Mouse (Mus musculus) left cerebral cortex, adult 11 months (tissue): ENCODE measurements at regions not wholly inside any gene's neighbourhood (a gene's known extent, or its start where the extent isn't known, plus 50 kb on each side); places are given as distances from the start of the nearest gene placed in this dataset.

ENCODE experiments used
- DNase-seq: peaks from one replicate; pipeline ENCODE4 v3.0.0; 2022; ENCODE audit warnings: low spot score

DNA sequence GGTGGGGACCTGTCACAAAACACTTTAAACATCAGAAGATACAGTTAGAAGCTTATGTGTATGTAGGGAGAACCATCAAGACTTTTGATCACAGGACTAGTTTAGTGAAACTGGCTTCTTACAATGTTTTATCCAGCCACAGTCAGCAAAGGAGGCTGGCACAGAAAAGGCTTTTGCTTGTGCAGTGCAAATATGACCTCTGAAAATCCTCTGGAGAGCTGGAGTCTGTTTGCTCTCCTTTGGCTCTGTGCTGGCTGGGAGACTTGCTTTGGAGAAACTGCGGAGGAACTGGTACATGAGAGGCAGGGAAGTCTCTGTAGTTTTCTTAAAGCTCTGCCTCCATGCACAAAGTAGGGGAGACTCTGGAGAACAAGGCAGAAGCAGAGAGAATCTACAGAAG is 497.2 kb upstream of the Pdzrn3 start:
- DNase-seq: no peak

DNA sequence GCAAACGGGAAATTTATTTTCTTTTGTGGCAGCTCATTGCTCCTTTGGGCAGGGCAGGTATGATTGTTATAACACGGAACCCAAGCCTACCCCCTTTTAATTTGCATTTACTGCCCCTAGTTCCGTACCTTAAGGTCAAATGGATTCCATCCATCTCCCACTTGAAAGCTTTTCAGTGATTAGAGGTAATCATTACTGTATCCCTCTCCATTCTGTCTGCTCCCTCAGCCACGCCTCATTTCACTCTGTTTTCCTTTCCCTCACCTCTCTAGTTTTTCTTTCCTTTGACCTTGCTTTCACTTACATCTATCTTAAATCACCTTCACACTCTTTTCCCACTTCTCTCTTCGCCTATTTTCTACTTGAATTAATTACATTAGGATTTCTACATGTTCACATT is 481.2 kb upstream of the Pdzrn3 start:
- no peak for DNase-seq

DNA sequence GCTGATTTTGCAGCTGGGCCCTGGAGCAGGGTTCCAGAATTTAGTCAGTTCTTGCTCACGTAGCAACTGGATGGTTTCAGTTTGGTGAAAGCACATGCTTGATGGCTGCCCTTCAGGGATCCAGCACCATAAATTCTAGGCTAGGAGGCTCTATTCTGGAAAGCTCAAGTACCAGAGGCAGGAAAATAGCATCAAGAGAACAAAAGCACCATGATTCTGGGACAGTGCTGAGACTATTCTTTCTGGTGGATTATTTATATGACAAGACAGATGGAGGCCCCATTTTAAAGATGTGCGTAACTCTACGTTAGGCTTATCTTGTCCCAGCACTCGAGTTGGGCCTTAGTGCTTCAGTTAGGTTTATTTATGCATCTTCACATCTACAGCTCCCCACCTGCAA is 463.0 kb upstream of the Pdzrn3 start:
- no peak for DNase-seq

DNA sequence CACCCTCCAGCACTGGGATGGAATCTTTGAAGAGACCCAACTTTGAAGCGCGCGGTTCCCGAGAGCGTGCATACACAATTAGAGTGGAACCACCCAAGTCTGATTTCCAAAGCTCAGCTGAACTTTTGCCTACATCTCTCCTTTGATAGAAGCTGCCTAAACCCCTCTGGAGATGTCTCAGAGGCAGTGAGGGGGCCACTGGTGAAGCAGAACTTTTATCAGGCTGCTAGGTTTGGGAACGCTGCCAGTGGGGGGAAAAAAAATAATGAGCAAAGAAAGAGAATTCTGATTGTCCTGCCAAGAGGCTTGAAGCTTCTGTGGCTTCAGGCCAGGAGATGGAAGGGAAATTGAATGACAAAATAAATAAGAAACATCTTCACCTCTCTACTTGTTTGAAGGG is 459.9 kb upstream of the Pdzrn3 start:
- no peak for DNase-seq

DNA sequence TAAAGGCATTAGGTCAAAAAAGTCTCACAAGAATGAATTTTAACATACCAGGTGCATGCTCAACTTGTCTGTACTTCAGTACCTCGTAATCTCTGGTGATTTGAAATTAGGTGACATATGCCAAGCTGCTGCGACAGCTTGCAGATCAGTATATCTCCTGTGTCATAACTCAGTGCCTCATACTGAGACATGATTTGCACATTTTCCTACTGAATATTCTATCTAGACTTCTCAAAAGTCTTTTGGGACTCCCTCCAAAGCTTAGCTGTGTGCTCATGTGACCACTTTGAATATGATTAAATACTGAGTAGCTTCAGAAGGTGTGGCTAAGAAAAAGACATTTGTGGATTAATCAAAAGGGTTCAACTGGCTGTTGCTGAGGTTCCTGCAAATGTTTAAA is 416.3 kb upstream of the Pdzrn3 start:
- no peak for DNase-seq

DNA sequence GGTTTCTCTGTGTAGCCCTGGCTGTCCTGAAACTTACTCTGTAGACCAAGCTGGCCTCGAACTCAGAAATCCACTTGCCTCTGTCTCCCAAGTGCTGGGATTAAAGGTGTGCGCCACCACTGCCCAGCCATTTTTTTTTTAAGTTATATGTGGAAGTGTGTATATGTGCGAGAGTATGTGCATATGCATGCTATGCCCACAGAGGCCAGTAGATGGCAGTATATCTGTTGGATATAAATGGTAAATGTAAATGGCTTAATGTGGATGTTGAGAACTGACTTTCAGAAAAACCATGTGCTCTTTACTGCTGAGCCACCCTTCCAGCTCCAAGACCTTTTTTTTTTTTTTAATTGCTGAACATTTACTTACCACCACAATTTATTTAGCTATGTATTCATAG is 400.2 kb upstream of the Pdzrn3 start:
- no peak for DNase-seq

DNA sequence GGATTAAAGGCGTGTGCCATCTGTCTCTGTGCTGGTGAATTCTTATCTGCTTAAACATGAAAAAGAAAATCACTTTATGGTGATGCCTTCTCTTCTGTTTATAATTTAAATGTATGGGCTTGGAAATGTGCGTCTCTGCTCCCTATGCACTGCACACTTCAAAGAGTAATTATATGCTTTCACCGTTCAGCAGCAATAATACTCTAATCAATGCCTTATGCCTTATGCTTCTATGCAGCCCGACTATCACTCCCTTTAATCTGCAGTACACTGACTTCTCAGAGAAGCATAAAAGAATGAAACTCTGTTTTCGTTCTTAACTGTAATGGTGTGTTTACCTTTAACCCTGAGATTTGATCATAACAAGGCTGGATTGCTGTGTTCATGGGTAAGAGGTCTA is 395.5 kb upstream of the Pdzrn3 start:
- no peak for DNase-seq

DNA sequence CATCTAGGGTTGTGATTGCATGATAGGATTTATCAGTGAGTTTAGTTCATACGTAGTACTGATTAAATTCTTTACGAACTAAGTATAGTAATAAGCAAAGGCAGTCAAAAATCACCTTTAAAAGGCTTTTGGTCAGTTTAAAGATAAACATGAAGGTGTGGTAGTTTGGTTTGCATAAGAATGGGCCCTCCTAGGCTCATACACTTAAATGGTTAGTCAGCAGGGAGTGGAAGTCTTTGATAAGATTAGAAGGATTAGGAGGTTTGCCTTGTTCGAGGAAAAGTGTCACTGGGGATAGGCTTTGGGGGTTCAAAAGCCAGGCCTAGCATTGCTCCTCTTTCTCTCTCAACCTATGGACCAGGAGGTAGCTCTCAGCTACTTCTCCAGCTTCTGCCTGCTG is 357.4 kb upstream of the Pdzrn3 start:
- no peak for DNase-seq

DNA sequence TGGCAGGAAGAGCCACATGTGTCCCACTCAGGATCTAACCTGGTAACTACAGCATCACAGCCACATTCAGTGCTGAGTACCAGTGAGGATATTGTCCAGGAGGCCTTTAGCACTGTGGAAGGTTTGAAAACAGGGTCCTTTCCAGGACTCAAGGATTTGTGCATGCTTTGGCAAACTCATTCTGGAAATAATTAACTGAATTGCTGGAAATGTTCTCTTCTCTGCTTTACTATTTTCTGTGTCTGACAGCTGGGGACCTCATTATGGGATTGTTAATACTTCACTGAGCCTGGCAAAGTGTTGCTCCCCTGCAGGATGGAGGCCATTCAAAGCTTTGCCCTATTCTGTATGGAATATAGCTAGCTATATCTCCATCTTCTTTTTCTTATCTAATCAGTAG is 342.8 kb upstream of the Pdzrn3 start:
- DNase-seq: no peak

DNA sequence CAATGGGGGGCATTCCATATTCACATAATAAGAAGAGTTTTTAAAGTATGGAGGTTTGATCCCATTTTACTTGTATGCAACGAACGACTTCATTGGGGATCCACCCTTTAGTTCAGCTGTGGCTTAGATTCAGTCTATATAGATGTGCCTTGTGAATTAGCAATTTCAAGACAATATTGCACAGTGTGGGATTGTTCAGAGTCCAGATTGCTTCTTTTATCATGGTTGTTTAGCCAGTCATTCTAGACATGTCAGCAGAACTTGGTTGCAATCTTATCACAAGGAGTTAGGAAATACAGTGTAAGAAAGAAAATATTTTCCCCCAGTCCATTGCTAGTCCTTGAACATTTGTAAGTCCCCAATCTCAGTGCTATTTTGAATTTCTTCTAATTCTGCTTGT is 312.0 kb upstream of the Pdzrn3 start:
- no peak for DNase-seq

DNA sequence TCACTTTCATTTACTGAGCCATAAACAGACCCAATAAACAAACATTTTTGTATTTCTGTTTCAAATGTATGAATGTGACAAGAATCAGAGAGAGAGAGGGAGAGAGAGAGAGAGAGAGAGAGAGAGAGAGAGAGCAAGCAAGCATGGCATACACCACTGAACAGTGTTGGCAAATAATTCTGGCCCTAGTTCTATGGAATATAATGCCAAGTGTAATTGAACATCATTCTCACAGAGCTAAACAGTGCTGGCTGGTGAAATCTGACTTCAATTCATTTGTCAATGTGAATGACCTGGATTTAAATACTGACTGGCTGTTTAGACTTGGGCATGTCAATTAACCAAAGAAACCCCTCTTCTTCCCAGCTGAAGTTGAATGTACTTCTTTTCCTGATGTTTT is 308.9 kb upstream of the Pdzrn3 start:
- DNase-seq: no peak

DNA sequence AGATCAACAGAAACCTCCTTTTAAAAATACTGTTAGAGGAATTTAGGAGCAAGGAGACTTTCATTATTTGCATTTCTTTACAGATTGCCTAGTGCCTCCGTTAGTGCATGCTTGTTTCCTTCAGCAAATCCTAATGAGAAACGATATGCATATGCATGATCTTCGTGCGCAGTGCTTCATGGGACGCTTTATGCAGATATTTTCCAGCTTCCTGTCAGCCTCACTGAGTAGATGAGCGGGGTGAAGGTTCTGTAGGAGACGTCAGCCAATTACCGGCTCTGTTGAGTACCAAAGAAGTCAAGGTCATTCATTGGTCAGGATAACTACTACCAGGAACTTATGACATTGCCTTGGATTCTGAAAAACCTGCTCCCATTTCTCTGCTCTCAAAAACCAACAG is 308.0 kb upstream of the Pdzrn3 start:
- no peak for DNase-seq

DNA sequence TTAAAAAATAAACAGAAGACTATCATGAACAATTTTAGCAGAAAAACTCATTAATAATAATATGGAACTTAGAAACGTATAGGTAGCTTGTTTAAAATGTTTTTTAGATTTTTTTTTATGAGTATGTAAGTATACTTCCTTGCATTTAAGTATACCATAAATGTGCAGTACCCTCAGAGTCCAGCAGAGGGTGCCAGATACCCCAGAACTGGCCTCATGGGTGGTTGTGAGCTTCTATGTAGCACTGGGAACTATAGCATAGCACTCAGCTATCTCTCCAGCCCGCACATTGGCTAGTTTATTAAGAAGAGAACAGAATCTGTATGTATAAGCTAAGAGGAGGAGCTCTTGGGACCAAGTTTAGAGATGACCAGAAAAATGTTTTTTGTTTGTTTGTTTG is 306.7 kb upstream of the Pdzrn3 start:
- no peak for DNase-seq

DNA sequence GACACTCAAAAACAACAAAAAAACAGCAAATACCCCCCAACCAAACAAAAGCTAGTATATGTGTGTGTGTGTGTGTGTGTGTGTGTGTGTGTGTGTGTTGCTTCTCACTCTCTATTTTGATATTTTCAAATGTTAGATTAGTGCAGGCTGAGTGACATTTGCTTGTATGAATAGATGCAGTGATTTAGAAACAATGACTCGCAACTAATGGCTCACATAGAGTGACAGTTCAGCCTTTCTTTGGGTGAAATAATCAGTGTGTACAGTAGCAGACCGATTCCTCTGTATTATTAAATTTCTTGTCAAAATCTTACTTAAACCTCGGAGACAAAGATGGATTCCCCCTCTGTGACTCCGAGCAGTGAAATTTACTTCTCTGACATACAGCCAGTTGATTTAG is 297.1 kb upstream of the Pdzrn3 start:
- DNase-seq: no peak

DNA sequence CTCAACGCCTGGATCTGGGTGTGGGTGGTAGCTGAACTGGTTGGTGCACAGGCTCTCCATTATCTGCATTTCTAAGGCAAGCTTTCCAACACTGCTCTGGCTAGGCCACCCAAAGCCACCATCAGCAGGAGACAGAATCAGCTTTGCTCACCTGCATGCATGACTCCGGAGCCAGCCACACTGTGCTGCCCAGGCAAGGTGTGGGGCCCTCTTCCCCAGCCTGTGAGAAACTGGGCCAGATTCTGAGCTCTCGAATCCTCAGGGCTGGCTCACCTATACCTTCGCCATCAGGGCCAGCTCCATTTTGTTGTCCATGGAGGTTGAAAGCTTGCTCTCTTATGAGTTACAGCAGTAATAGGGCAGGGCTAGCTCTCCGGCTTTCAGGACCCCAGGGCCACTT is 293.1 kb upstream of the Pdzrn3 start:
- no peak for DNase-seq

DNA sequence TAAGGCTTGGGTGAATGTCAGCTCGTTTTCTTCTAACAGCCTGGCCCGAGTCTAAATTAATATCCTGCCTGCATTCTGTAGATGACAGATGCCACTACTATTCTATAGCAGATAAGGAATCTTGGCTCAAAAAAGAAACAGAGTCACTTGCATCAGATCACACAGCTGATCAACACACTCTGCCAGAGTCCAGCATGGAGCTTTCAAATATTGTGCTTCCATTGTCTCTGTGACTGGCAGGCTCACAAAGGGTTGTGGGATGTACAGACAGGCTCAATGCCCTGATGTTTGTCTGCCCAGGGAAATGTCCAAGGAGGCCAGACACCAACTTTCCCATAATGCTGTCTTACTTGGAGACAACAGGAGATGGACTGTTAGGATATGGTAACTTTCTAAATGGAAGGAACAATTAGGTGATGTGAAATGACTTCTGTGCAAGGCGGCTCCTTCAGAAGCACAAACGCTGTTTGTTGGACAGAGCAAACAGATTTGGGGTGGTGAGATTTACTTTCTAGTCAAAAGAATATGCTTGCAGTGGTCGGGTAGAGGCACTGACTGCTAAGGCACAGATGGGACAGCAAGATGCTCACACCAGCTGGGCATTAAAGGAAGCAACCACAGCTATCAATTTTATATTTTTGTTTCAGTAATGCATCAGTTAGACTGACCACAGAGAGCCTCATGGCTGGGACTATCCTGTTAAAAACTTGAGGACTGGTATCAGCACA is 291.6 kb upstream of the Pdzrn3 start:
- DNase-seq: no peak

DNA sequence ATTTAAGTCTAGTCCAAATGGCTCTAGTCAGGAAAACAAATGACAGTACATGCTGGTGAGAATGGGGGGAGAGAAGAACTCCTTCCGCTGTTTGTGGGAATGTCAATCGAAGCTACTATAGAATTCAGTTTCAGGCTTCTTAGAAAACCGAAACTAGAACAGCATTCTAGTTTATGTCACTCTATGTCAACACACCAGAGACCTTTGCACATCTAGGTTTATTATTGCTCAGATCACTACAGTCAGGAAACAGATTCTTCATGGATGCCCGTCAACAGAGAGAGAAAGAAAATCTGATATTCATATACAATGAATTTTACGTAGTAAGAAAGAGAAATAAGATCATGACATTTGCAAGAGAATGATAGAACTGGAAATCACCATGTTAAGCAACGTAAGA is 276.7 kb upstream of the Pdzrn3 start:
- DNase-seq: no peak

DNA sequence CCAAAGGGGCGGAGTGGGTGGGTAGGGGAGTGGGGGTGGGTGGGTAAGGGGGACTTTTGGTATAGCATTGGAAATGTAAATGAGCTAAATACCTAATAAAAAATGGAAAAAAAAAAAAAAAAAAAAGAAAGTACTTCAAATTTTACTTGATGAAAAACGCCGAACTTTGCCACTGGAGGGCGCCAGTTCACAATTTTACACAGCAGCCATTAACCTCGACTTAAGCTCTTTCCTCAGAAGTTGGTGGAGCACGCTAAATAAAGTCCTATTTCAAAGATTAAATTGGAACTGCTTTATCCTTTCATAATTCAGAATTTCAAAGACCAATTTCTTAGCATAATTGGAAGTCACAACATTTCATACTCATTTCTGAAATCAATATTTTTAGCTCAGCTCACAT is 272.7 kb upstream of the Pdzrn3 start:
- DNase-seq: peak; percentile 10

DNA sequence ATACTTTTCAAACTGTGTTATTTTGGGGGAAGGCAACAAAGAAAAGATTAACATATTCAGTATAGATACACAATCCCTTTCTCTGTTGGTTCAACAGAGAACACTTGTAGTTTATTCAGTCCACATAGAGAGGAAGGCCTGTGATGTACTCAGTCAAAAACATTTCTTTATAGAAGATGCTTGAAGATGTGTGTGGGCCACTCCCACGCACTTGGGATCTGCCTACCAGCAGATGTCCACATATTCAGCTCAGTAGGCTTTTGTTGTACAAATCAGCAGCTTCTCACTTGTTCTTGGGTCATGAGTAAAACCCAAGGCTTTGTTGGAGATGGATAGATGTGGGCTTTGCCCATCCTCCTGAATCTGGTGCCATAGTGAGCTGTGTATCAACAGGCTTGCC is 239.6 kb upstream of the Pdzrn3 start:
- peak; percentile 8 for DNase-seq

DNA sequence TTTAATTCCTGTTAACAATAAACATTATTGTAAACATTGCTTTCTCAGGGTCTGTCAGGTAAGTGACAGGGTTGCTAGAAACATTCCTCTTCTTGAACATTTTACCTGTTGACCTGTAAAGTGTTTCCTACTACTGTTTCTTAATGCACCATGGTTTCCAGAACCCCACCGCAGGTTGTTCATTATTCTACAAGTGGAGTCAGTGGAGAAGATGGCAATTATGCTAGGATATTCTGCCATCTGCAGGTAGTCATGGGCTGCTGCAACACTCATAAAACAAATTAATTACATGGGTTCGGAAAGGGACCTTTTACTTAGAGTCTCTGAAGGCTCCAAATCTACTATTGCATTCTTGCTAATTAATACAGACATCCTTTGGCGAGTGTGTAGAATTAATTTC is 239.1 kb upstream of the Pdzrn3 start:
- peak; percentile 9 for DNase-seq

DNA sequence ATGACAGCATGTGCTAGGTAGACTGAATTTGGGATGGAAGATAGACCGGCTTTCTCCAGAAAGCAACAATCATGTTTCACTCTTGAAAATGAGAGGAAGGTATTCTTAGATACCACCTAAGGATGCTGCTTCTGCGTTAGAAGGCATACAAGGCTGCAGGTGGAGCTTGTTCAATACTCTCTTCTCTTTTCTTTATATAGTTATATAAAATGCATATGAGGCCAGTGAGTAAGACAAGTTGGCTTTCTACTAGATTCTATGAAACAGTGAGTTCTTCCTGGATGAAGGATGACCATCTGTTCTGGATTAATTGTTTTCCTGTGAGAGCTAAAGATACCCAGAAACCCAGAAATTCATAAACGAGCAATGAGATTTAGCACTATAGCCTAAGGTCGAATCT is 231.3 kb upstream of the Pdzrn3 start:
- DNase-seq: no peak

DNA sequence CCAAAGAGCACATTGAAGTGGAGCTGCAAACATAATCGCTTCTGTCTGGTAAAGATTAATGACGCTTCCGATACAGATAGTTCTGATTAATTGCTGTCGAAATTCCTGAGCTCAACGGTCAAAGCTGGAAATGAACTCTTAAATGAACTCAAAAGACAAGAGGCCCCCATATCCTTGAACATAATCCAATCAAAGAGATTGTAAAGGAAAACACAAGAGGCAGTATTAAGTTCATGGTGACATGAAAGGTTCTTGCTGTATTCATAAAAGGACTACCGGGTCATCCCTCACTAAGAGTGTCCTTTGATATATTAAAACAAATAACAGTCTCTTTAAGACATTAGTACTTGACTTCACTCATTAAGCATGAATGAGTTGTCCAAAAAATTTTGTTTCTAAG is 225.4 kb upstream of the Pdzrn3 start:
- DNase-seq: no peak

DNA sequence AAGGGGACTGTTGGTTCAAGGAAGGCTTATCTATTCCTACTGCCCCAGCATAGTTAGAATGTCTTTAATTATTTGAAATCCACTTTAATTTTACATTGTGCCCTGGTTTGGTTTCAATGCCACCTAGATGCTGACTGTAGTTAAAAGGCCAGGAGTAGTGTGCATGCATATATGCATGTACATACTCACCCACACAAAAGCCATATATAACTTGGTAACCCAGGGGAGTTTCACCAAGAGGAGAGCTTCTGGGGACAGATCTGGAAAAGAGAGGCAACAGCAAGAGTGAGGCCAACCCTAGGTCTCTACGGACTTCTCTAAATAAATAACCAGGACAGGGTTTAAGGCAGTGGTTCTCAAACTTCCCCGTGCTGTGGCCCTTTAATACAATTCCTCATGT is 219.3 kb upstream of the Pdzrn3 start:
- DNase-seq: no peak

DNA sequence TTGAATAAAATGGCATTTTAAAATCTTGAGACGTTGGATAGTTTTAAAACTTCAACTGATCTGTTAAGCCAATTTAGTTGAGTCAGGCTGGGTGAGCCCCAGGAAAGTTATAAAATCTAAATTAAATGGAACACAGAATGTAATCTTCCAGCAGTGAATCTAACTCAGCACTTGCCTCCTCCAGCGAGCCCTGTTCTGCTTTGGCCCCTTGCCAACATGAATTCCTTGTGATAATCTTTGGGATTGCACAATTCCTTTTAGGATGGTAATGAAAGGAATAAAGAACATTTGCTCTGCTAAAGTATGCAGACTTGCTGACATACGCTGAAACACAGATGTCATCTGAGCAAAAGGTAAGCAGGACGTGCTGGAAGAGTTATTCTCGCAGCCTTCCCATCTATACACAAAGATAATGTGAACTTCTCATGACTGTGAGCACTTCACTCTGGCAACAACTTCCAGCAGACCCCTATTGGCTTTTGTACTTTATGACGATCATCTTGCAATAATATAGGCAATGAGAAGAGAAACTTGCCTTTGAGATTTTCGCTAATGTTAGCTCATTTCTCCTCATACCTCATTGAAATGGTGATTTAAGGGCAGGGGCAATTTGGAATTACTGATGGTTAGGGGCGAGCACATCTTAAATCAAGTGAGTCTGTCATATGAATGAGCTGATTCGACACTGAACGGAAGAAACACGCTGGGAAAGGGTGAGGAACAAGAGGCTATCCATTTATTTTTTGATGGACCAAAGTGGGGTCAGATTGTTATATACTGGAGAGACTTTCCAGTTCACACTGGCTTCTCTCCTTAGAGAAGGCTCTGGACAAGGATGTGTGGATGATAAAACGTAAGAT is 216.3 kb upstream of the Pdzrn3 start:
- DNase-seq: no peak
